Comparison of ENCODE assay signal across 8 mouse cellular contexts in the genomic region with DNA sequence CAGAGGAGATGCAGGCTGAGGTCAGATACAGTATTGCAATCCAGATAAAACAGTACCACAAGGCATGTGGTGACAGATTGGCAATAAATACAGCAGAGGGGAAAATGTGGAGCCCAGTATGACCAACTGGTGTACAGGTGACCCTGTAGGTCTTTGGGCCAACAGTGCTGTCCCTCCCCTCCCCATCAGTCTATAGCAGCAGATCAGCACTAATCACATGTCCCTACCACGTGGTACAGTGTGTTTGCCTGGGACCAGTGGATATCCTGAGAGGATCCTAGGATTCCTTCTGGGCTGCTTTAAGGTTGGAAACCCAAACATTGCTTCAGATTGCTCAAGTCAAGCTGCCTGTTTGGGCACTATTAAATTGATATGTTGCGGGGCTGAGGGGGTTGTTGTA. TPM values are rescaled to one million over a fixed set of nuclear protein-coding genes. Genes with fewer than 3 reads are reported as not detected.
DNase-seq lines count a peak whose midpoint lies in the region; ATAC-seq and TF ChIP-seq lines count a peak whose summit lies in the region.

No protein-coding gene starts in this region.

- 87% methylated on average over 2 of the region's 2 CpGs for WGBS in forebrain, postnatal 0 days
- 67% methylated on average over 2 of the region's 2 CpGs for WGBS in liver, embryonic 15.5 days (ENCODE audit: insufficient replicate concordance)

- H3K4me3 ChIP-seq in gastrocnemius, adult 2 months: peak overlapping the region; percentile 91
- peak overlapping the region; percentile 71 to 99 (median 75) for H3K4me3 ChIP-seq in CH12.LX (replicated peaks in 1 of 3; ENCODE audit: low read depth in 2 of 3, low read length in 2 of 3, poor library complexity in 1 of 3)
- peak overlapping the region; percentile 62 for H3K4me3 ChIP-seq in forebrain, postnatal 0 days (ENCODE audit: low read depth, low read length)
- peak overlapping the region; percentile 95 for H3K4me3 ChIP-seq in liver, embryonic 15.5 days (replicated peaks)

- H3K9ac ChIP-seq in CH12.LX (ENCODE audit: insufficient read depth, low read depth): peak overlapping the region; percentile 68; the same call in 1 of the 2 replicates
- peak overlapping the region; percentile 89 for H3K9ac ChIP-seq in forebrain, postnatal 0 days
- peak overlapping the region; percentile 94 for H3K9ac ChIP-seq in liver, embryonic 15.5 days

- in situ Hi-C loops in CH12.LX (cut with MboI; ENCODE audit: low pct_ligation_motif_present, low pct_unique_long_range_greater_than_20kb, low sequenced_read_pairs): loop anchor here (10.0 kb wide), 1 partner anchor 59 kb away; a partner anchor contains a TSS

- peak overlapping the region; percentile 77 for H3K4me2 ChIP-seq in CH12.LX (ENCODE audit: insufficient read depth, low read depth, poor library complexity, severe bottlenecking)
- peak overlapping the region; percentile 89 for H3K4me2 ChIP-seq in forebrain, postnatal 0 days (ENCODE audit: low read depth)
- H3K4me2 ChIP-seq in liver, embryonic 15.5 days: peak overlapping the region; percentile 92

- H3K36me3 ChIP-seq in CH12.LX (replicated peaks in 1 of 2; ENCODE audit: control insufficient read depth in 1 of 2, insufficient read depth in 1 of 2, low read length in 1 of 2): peaks cover 27 to 48% of the 10 kb centered on the region in 2 experiments
- peaks cover 42% of the 10 kb centered on the region for H3K36me3 ChIP-seq in forebrain, postnatal 0 days (ENCODE audit: insufficient read depth)
- peaks cover 46% of the 10 kb centered on the region for H3K36me3 ChIP-seq in liver, embryonic 15.5 days (replicated peaks)

- TF ChIP-seq EP300 in CH12.LX (IDR thresholded peaks at IDR 0.05; ENCODE audit: low read length): no peak

- no peak overlapping the region for H3K27ac ChIP-seq in gastrocnemius, adult 2 months
- no peak overlapping the region for H3K27ac ChIP-seq in CH12.LX (ENCODE audit: insufficient read depth, low read depth)
- no peak overlapping the region for H3K27ac ChIP-seq in forebrain, postnatal 0 days (ENCODE audit: low read depth, low read length)
- H3K27ac ChIP-seq in liver, embryonic 15.5 days (replicated peaks): 0 out of 2 replicates have a peak overlapping the region, but pooled peaks have one; percentile 80

- no peak for TF ChIP-seq POLR2A in CH12.LX (IDR thresholded peaks at IDR 0.05; ENCODE audit: low read depth, low read length)

- no peak for TF ChIP-seq CTCF in gastrocnemius, adult 2 months (IDR thresholded peaks at IDR 0.05)
- TF ChIP-seq CTCF in CH12.LX (conservative IDR thresholded peaks at IDR 0.05 in 1 of 2, IDR thresholded peaks at IDR 0.05 in 1 of 2; ENCODE audit: low read depth in 2 of 2, low read length in 2 of 2): no peak
- no peak for TF ChIP-seq CTCF in forebrain, postnatal 0 days (IDR thresholded peaks at IDR 0.05; ENCODE audit: low read depth)

- ATAC-seq in forebrain, postnatal 0 days: no peak
- no peak for ATAC-seq in liver, embryonic 15.5 days (ENCODE audit: insufficient read depth)

- no peak for DNase-seq in gastrocnemius, adult 2 months
- no peak for DNase-seq in gastrocnemius, postnatal 14 days
- no peak for DNase-seq in CH12.LX (ENCODE audit: extremely low read depth)
- no peak for DNase-seq in forebrain, postnatal 0 days
- DNase-seq in Muller cell, postnatal 12 days (ENCODE audit: inconsistent ontology term): no peak
- DNase-seq in adrenal gland, postnatal 36 days: no peak
- DNase-seq in spleen, adult 12 weeks (ENCODE audit: low spot score): no peak

- no peaks in the 10 kb centered on the region for H3K9me3 ChIP-seq in CH12.LX (replicated peaks; ENCODE audit: low read length)
- no peaks in the 10 kb centered on the region for H3K9me3 ChIP-seq in forebrain, postnatal 0 days (ENCODE audit: low read length)
- no peaks in the 10 kb centered on the region for H3K9me3 ChIP-seq in liver, embryonic 15.5 days (replicated peaks)

- peaks cover 20% of the 10 kb centered on the region for H3K79me2 ChIP-seq in CH12.LX (replicated peaks; ENCODE audit: control insufficient read depth, extremely low read depth, insufficient read depth, poor library complexity, severe bottlenecking)

- peaks cover 17 to 60% of the 10 kb centered on the region in 2 experiments for H3K4me1 ChIP-seq in CH12.LX (ENCODE audit: control insufficient read depth in 1 of 2, insufficient read depth in 2 of 2)
- peaks cover 9% of the 10 kb centered on the region for H3K4me1 ChIP-seq in forebrain, postnatal 0 days (ENCODE audit: insufficient read depth)
- peaks cover 34% of the 10 kb centered on the region for H3K4me1 ChIP-seq in liver, embryonic 15.5 days (replicated peaks)

- no peak for TF ChIP-seq RAD21 in CH12.LX (IDR thresholded peaks at IDR 0.05; ENCODE audit: low read depth, low read length)

- no peaks in the 10 kb centered on the region for H3K27me3 ChIP-seq in CH12.LX (replicated peaks)
- H3K27me3 ChIP-seq in forebrain, postnatal 0 days (ENCODE audit: insufficient read depth, low read length): no peaks in the 10 kb centered on the region
- H3K27me3 ChIP-seq in liver, embryonic 15.5 days: no peaks in the 10 kb centered on the region

- dilution Hi-C loops in CH12.LX (cut with MboI; ENCODE audit: extremely low pct_ligation_motif_present, extremely low pct_unique_long_range_greater_than_20kb, low sequenced_read_pairs): no loop called here

- intact Hi-C loops in gastrocnemius, adult 2 months (cut with DNase I): loop anchor here (5.0 kb wide), 3 partner anchors 61 to 141 kb away; a partner anchor contains a TSS
- intact Hi-C loops in gastrocnemius, postnatal 14 days (cut with DNase I; ENCODE audit: low total_unique reads): no loop called here

TF ChIP-seq in CH12.LX, 34 proteins besides CTCF, POLR2A, EP300 and RAD21:
- no peak for TF ChIP-seq MYC (IDR thresholded peaks at IDR 0.05; ENCODE audit: low read depth, low read length)
- TF ChIP-seq USF2 (conservative IDR thresholded peaks at IDR 0.05; ENCODE audit: low read depth, low read length): no peak; the same call in 1 of the 2 replicates

RNA-seq across cellular contexts. Expression of a gene that starts 1.4 kb away (rescaled TPM):
- 10 to 100 TPM; 12.9 to 16.0 TPM for total RNA-seq in gastrocnemius, adult 2 months (2021)
- total RNA-seq in gastrocnemius, postnatal 14 days (2021): 10 to 100 TPM; 16.7 to 17.0 TPM
- total RNA-seq in CH12.LX (2012; rRNA removed) (45.7 and 58.1 TPM in 2 replicates), CH12.LX (2014; rRNA removed) (39.3 and 41.8 TPM in 2 replicates)
- 68.8 and 69.3 TPM in 2 replicates for polyA plus RNA-seq in CH12.LX (2012; ENCODE audit: insufficient read length, low read depth)
- 54.0 and 66.1 TPM in 2 replicates for total RNA-seq in forebrain, postnatal 0 days (2014; rRNA removed)
- polyA plus RNA-seq in forebrain, postnatal 0 days (2015; fragmentation: Nextera tagmentation; extraction: Ambion mirVana): 35.5 and 43.8 TPM in 2 replicates
- 15.9 and 17.1 TPM in 2 replicates for polyA plus RNA-seq in liver, embryonic 15.5 days (2015; fragmentation: Nextera tagmentation; extraction: Ambion mirVana)
- total RNA-seq in adrenal gland, postnatal 36 days (2021): 10 to 100 TPM; 53.1 to 59.2 TPM

RNA-seq across cellular contexts. Expression of a gene that starts 14.6 kb away (rescaled TPM):
- total RNA-seq in gastrocnemius, adult 2 months (2021): not detected
- under 1 TPM in 1 of 2 experiments, not detected in 1; 0.22 TPM for total RNA-seq in gastrocnemius, postnatal 14 days (2021)
- total RNA-seq in CH12.LX (2012; rRNA removed) (0.04 and 0.17 TPM in 2 replicates), CH12.LX (2014; rRNA removed) (0.08 and 0.36 TPM in 2 replicates)
- 0.06 TPM in 1 of 2 replicates, not detected in the other for polyA plus RNA-seq in CH12.LX (2012; ENCODE audit: insufficient read length, low read depth)
- total RNA-seq in forebrain, postnatal 0 days (2014; rRNA removed): 77.3 and 88.5 TPM in 2 replicates
- polyA plus RNA-seq in forebrain, postnatal 0 days (2015; fragmentation: Nextera tagmentation; extraction: Ambion mirVana): 46.9 and 58.2 TPM in 2 replicates
- polyA plus RNA-seq in liver, embryonic 15.5 days (2015; fragmentation: Nextera tagmentation; extraction: Ambion mirVana): not detected in 2 replicates
- total RNA-seq in adrenal gland, postnatal 36 days (2021): 1 to 10 TPM; 6.3 to 7.6 TPM

RNA-seq across cellular contexts. Expression of a gene that starts 22.6 kb away (rescaled TPM):
- total RNA-seq in gastrocnemius, adult 2 months (2021): 10 to 100 TPM; 14.0 to 16.5 TPM
- 1 to 10 TPM; 6.0 to 6.6 TPM for total RNA-seq in gastrocnemius, postnatal 14 days (2021)
- total RNA-seq in CH12.LX (2012; rRNA removed) (21.0 and 36.0 TPM in 2 replicates), CH12.LX (2014; rRNA removed) (16.2 and 19.4 TPM in 2 replicates)
- polyA plus RNA-seq in CH12.LX (2012; ENCODE audit: insufficient read length, low read depth): 20.9 and 22.7 TPM in 2 replicates
- total RNA-seq in forebrain, postnatal 0 days (2014; rRNA removed): 17.4 and 21.7 TPM in 2 replicates
- polyA plus RNA-seq in forebrain, postnatal 0 days (2015; fragmentation: Nextera tagmentation; extraction: Ambion mirVana): 15.3 and 19.8 TPM in 2 replicates
- 11.5 and 14.7 TPM in 2 replicates for polyA plus RNA-seq in liver, embryonic 15.5 days (2015; fragmentation: Nextera tagmentation; extraction: Ambion mirVana)
- 10 to 100 TPM; 29.9 to 31.8 TPM for total RNA-seq in adrenal gland, postnatal 36 days (2021)

RNA-seq across cellular contexts. Expression of a gene that starts 31.9 kb away (rescaled TPM):
- 1 to 10 TPM; 4.3 to 5.4 TPM for total RNA-seq in gastrocnemius, adult 2 months (2021)
- total RNA-seq in gastrocnemius, postnatal 14 days (2021): 1 to 10 TPM; 5.2 to 5.8 TPM
- total RNA-seq in CH12.LX (2012; rRNA removed): 14.5 and 16.2 TPM in 2 replicates
- total RNA-seq in CH12.LX (2014; rRNA removed): 3.3 and 4.3 TPM in 2 replicates
- polyA plus RNA-seq in CH12.LX (2012; ENCODE audit: insufficient read length, low read depth): 27.6 and 30.8 TPM in 2 replicates
- total RNA-seq in forebrain, postnatal 0 days (2014; rRNA removed): 4.1 and 5.2 TPM in 2 replicates
- polyA plus RNA-seq in forebrain, postnatal 0 days (2015; fragmentation: Nextera tagmentation; extraction: Ambion mirVana): 10.4 and 11.9 TPM in 2 replicates
- 15.1 and 15.4 TPM in 2 replicates for polyA plus RNA-seq in liver, embryonic 15.5 days (2015; fragmentation: Nextera tagmentation; extraction: Ambion mirVana)
- total RNA-seq in adrenal gland, postnatal 36 days (2021): 10 to 100 TPM; 20.0 to 23.1 TPM

RNA-seq across cellular contexts. Expression of a gene that starts 38.6 kb away (rescaled TPM):
- total RNA-seq in gastrocnemius, adult 2 months (2021): not detected
- total RNA-seq in gastrocnemius, postnatal 14 days (2021): 1 to 10 TPM; 1.2 to 1.6 TPM
- total RNA-seq in CH12.LX (2012; rRNA removed) (27.3 and 32.1 TPM in 2 replicates), CH12.LX (2014; rRNA removed) (21.9 and 22.5 TPM in 2 replicates)
- 16.5 and 16.9 TPM in 2 replicates for polyA plus RNA-seq in CH12.LX (2012; ENCODE audit: insufficient read length, low read depth)
- total RNA-seq in forebrain, postnatal 0 days (2014; rRNA removed): 13.2 and 13.9 TPM in 2 replicates
- 9.5 and 12.7 TPM in 2 replicates for polyA plus RNA-seq in forebrain, postnatal 0 days (2015; fragmentation: Nextera tagmentation; extraction: Ambion mirVana)
- 18.5 and 19.5 TPM in 2 replicates for polyA plus RNA-seq in liver, embryonic 15.5 days (2015; fragmentation: Nextera tagmentation; extraction: Ambion mirVana)
- under 1 TPM; 0.43 to 0.95 TPM for total RNA-seq in adrenal gland, postnatal 36 days (2021)
